25 mouse cellular contexts compared by ENCODE assay signal in genomic region chr10:33065566-33065965, GRCm38 (mm10). TPM values are rescaled to one million over a fixed set of nuclear protein-coding genes. Genes with fewer than 3 reads are reported as not detected.
"Had no signal": no experiment of that assay in that cellular context is flagged by ENCODE, and none has a peak within 500 bp of the region (broad histone marks: within the 10 kb centered on the region; RNA-seq: fewer than 3 reads in every experiment).

No protein-coding gene starts in this region.

- H3K9me3 ChIP-seq: liver, embryonic 13.5 days; neural tube, embryonic 12.5 days; neural tube, embryonic 15.5 days had no signal

- DNase-seq: kidney, adult 2 months; kidney, postnatal 25 days; layer of hippocampus, adult 9-11 months; liver, embryonic 13.5 days; lung, adult 2 months; lung, postnatal 14 days; lung, postnatal 4 days; right cerebral cortex, adult 18-20 months; right cerebral cortex, postnatal 14 days; right cerebral cortex, postnatal 4 days; thymus, adult 2 months; thymus, postnatal 14 days; thymus, postnatal 4 days had no signal

- H3K4me1 ChIP-seq: liver, embryonic 13.5 days; neural tube, embryonic 12.5 days; neural tube, embryonic 15.5 days had no signal

- H3K9ac ChIP-seq: liver, embryonic 13.5 days; neural tube, embryonic 12.5 days; neural tube, embryonic 15.5 days had no signal

- H3K4me3 ChIP-seq: layer of hippocampus, adult 2 months; liver, embryonic 13.5 days; neural tube, embryonic 12.5 days; neural tube, embryonic 15.5 days had no signal

- H3K36me3 ChIP-seq: liver, embryonic 13.5 days; neural tube, embryonic 12.5 days; neural tube, embryonic 15.5 days had no signal

- H3K4me2 ChIP-seq: liver, embryonic 13.5 days; neural tube, embryonic 12.5 days; neural tube, embryonic 15.5 days had no signal

- H3K27ac ChIP-seq: kidney, postnatal 0 days; layer of hippocampus, adult 2 months; liver, embryonic 13.5 days; neural tube, embryonic 12.5 days; neural tube, embryonic 15.5 days; stomach, postnatal 0 days had no signal

- H3K27me3 ChIP-seq: liver, embryonic 13.5 days; neural tube, embryonic 12.5 days; neural tube, embryonic 15.5 days had no signal

RNA-seq across cellular contexts. Expression of gene Trdn, which starts 14.8 kb away (rescaled TPM):
- total RNA-seq: layer of hippocampus, postnatal 25 days; megakaryocyte progenitor cell, adult 5-6 weeks; megakaryocyte-erythroid progenitor cell, adult 5-6 weeks had no signal
- polyA plus RNA-seq: kidney, embryonic 14.5 days; kidney, postnatal 0 days; large intestine, adult 2 months; liver, adult 2 months; stomach, embryonic 14.5 days had no signal
